Mouse (Mus musculus) cerebellum, adult 2 months (tissue): ENCODE results near the gene Ptges.

Source experiments
- CTCF ChIP-seq: fragments of 200-500 bp; IDR thresholded peaks from 2 replicates; pipeline ENCODE4 v1.5.1; 2011; ENCODE audit warnings: low read depth, mild to moderate bottlenecking, control low read depth, low read length, moderate library complexity, borderline replicate concordance; ENCODE audit not compliant: insufficient read depth
- POLR2A ChIP-seq: fragments of 200-500 bp; IDR thresholded peaks from 2 replicates; pipeline ENCODE4 v1.6.1; 2011; ENCODE audit warnings: low read length, control low read depth, borderline replicate concordance; ENCODE audit not compliant: insufficient read depth

- TF ChIP-seq CTCF, result no peak
- TF ChIP-seq POLR2A, result no peak
These were observed 27.8 kb upstream of the Ptges start for GRCm38 (mm10) chr2:30957511-30957910.
